Mouse (Mus musculus) liver, postnatal 0 days (tissue): ENCODE results near the gene Samd1.

Source experiments
- CTCF ChIP-seq: sonication (generic); IDR thresholded peaks from 2 replicates; pipeline ENCODE4 v1.5.1; 2016; ENCODE audit warnings: antibody characterized with exemption, low read depth
- EP300 ChIP-seq: IDR thresholded peaks from 2 replicates; pipeline ENCODE4 v1.6.1; 2016; ENCODE audit warnings: antibody characterized with exemption, low read depth, mild to moderate bottlenecking

DNA sequence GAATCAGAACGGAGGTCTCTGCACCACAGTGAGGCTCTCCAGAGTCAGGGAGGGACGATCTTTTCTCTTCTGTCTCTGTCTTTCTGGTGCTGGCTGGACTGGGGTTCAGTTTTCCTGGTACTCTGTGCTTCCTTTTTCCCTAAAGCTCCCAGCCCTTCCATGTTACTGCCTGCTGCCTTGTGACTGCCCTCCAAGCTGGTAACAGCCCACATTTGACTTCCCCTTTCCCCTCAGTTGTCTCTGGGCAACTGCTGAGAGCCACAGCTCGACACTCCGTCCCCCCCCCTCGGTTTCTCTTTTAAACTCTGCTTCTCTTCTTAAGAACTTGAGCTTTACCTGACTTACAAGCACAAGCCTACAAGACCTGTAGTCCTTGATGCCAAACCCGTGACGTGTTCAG is 8.2 kb upstream of the Samd1 start:
- TF ChIP-seq CTCF (no peak), EP300 (no peak)
